Mouse (Mus musculus) frontal cortex, postnatal 10 days (tissue): ENCODE measurements at regions not wholly inside any gene's neighbourhood (a gene's known extent, or its start where the extent isn't known, plus 50 kb on each side); places are given as distances from the start of the nearest gene placed in this dataset.

Source experiments
- DNase-seq, 2 experiments: peaks; one replicate each; pipeline ENCODE4 v3.0.0; 2022; ENCODE audit warnings: low spot score in 2 of 2, mixed read lengths in 1 of 2

DNA sequence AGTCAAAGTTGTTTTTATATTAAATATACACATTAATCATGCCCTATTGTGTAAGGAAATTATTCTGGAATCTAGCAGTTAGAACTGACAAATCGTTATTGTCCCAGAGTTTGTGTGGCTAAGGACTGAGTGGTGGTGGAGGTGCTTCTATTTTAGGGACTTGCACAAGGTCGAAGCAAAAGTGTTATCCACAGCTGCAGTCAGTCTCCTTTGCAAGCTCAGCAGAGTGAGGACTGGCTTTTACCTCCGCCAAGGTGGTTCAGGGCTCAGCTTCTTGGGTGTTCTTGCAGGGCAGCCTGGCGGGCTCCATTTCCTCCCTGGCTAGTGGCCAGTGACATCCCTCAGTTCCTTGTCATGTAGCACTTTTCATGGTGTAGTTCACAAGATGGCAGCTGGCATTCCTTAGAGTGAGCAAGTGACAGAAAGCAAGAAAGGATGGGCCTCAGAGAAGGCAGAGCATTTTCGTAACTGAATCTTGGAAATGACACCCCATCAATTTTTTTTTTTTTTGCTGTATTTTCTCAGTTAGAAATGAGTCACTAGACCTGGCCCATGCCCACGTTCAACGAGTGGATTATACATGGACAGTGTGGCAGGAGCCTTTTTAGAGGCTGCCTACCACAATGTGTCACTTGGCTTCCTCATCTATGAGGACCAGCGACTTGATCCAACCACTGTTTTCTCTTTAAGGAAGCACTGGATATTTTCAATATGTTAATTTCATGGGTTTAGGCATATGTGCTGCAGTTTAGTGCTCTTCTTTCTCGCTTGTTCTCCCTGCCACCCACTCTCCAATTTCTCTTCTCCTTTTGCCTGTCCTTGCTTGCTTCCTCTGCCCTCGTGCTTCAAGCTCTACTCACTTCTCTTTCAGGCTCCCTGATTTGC lies 129.1 kb upstream of the Zeb2 start:
- DNase-seq: peak; percentile 21 to 29

DNA sequence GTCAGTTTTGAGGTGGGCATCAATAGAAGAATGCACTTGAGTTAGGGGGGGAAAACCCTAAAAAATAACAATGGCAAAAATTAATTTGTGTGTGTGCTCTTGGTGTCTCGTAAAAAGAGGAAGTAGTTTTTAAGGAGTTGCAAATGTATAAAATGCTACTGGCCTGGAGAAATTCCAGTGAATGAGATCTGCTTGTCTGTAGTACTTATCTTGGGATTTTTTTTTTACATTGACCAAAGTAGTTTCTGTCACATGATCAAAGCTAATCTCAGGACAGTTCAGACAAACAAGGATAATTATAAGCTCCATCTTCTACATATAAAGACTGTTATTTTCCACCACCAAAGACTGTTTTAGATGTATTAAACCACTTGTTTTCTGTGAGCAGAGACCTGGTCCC lies 128.3 kb upstream of the Zeb2 start:
- DNase-seq: no peak

DNA sequence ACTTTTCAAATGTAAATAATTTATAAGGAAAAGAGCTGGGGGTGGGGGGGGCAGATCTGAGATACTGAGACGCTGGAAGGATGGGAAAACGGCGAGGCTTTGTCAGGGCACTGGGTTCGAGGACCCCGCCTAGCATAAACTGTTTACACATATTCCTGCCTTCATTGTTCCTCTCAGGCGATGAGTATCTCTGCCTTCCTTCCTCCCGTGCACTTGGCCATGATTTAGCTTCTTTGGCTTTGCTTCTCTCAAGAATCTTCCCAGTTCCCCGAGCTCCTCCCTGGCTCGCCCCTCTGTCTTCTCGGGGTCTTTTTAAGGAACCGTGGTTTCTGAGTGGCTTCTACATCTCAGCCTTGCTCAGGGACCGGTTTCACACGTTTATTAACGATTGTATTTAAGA lies 127.3 kb upstream of the Zeb2 start:
- DNase-seq: no peak

DNA sequence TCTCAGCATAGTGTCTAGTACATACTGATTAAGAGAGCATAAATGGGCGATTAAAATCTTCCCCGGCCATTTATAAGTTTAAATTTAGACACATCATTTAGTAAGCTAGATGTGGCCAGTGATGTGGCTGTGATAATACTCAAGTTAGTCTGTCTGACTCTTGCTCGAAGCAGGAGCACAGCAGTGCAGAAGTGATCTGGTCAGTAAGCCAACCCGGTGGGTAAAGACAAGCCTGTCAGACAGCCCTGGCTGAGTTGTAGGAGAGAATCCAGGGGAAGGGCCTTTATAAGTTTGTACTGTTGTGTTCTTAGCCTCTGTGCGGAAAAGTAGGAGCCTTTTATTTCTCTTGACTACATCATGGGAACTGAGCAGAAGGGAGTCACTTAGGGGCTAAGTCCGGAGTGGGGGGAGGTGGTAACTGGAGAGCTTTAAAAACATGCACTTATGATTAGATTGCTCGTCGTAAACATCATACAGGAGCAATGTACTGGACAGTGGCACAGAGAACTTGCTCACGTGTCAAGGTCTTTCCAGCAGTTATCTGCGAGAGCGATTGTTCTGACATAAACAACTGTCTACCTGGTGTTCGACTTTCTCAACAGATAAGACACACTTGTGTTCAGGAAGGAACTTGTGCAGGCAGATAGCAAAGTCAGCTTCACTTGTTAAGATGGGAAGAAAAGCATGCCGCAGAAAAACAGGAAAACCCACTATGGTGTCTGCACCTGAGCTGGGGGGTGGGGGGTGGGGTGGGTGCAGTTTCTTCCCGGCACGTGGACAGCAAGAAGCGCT lies 122.5 kb upstream of the Zeb2 start:
- DNase-seq: no peak

DNA sequence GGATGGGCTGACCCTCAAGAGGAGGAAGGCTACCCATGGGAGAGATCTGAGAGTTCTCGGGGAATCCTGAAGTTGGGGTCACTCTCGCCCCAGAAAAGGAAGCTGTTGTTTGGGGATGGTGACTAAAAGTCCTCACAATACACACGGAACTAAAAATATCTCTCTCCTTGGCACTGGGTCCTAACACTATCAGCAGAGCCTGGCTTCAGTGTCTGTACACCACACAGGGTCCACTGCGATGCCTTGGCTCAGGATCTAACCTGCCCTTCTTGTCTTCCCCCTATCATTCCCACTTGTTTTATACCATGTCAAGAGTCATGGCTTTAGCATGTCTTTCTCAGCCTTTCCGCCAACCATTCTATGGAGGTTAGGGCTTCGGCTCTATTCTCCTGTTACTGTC lies 121.8 kb upstream of the Zeb2 start:
- DNase-seq: no peak

DNA sequence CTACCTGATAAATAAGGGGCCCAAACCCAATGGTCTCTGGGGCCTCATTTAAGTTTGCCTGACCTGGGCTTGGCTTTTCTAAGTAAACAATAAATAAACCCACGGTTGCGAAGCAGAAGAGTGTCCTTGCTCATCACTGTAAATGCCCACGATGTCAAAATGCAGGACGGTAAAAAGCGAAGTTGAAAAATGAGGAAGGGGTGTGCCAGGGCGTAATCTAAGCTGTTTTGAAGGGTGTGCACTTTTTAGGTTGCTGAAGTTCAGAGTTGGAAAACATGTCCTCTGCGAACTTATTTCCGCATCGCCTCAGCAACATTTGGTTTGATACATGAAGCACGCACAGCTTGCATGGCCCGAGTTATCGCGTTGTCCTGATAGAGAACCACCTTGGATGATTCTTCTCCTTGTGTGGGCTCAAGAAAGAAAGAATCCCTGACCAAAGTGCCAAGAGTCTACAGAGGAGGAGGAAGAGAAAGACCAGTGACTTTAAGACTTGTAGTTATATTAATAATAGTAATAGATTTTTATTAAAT lies 119.0 kb upstream of the Zeb2 start:
- DNase-seq: no peak

DNA sequence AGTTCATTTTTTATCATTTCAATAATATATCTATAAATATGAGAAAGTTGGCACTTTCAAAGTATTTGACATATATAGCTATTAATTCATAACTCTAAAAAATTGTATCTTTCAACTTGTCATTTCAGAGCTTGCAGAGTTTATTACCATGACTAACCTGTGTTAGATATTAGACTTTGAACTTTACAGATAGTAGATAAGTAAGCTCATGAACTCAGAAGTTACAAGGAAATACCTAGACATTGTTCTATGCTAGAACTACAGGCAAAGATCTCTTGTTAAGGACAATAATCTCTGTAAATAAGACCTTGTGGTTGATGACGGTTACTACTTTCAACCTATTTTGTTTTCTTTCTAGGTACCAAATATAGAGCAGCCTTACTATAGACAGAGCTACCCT lies 117.0 kb upstream of the Zeb2 start:
- DNase-seq: no peak

DNA sequence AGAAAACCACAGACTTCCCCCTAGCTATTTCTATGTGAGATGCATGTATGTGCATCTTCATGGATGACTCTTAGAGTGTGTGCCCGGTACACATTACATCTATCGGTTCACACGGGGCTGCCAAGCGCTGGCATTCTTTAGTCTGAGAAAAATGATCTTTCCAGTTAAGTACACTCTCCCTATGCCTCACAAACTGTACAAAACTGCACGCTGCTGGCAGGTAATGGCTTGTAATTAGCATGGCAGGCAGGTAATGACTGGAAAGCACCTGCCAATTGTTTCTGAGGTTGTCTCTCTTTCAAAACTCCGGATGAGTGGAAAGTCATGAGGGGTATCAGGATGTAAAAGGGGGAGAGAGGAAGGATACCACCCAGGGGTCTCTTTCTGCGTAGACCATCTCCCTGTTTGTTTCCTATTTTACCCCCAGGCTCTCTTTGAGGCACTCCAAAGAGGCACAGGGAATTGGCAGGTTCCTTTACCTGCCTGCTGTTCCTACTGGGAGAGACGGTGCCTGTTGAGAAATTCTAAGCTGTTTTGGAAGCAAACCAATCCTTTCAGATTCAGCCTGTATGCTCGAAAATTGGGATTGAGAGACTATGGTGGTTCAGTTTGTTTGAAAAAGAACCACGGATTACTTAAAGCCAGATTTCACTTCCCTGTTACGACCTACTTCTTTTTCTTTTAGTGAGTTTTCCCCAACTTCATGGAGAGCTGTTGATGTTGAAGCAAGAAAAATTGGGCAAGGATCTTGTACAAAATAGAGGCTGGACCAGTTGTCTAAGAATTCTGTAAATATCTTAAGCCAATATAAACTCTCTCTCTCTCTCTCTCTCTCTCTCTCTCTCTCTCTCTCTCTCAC lies 113.4 kb upstream of the Zeb2 start:
- no peak for DNase-seq

DNA sequence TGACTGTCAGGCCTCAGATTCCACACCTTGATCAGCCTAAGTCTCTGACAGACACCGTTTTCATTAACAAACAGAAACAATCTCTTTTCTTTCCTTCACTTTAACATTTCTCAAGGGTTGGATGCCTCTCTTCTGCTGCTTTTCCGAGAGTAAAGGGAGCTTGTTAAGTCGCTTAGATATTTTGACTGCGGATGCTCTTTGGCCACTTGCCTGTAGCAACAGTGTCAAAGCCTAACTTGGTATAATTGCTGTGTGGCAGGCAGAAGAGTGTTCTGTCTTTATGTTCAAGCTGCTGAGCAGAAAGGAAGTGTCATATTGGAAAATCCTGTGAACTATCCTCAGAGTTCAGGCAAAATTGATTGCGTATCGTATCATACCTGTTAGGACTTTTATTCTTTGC lies 112.3 kb upstream of the Zeb2 start:
- DNase-seq: no peak

DNA sequence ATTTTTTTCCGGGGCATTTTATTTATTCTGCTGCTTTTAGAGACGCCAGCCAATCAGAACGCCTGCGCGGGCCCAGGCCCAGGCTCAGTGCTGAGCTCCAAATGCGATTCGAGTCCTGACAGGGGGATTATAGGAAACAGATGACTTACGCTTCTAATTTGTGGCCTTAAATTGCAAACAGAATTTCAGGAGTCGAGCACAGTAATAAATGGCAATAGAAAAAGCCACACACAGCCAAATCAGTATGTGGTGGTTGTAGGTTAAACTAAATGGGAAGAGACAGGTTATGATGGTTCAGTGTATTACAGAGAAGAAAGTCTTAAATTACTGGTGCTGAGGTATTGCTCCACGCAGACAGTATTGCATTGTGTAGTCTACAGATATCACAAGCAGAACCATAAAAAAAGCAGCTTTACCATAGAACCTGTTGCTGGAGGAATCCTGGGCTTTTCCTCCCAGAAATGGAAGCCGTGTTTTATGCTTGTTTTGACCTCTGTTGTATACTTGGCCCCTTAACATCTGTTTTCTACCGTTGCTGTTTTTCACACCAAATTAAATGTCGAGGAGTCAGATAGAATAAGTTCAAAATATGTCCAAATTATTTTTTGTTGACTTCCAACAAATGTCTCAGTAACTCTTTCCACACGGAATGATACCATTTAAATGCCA lies 110.2 kb upstream of the Zeb2 start:
- no peak for DNase-seq

DNA sequence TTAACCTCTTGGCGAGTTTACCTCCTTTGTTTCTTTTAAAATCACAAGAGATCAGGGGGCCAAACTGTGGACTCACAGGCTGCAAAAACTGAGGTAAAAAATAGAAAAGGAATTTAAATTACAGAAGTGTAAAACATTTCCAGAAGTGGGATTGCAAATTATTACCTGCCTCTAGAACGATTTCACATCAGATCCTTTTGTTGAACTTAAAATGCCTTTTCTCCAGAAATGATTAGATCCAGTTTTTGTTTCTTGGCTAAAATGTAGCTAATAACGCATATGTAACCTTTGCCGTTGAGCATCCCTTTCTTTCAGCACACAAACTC lies 108.8 kb upstream of the Zeb2 start:
- DNase-seq: no peak

DNA sequence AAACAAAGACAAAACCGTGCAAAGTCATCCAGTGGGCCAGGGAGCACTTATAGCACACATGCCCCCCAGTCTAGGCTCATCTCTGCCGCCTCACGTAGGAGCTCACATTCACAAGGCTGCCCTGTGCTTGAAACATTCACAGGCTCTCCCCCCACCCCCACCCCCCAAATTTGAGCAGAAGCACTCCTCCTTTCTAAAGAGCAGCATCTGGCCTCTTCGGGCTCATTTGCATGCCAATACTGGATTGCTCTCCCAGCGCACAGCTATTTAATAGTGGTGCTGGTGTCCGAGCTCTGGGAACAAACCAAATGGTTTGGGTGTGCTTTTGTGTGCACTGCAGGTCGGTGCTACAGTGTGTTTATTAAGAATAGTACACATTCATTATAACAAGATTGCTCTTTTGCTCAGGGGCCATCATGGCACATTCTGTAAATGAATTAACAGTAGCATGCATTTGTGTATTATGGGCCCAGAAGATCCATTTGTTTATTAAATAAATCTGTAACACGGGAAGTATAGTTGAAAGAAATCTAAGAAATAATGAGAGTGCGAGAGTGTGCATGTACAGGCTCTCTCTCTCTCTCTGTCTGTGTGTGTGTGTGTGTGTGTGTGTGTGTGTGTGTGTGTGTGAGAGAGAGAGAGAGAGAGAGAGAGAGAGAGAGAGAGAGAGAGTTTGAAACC lies 108.3 kb upstream of the Zeb2 start:
- DNase-seq: no peak

DNA sequence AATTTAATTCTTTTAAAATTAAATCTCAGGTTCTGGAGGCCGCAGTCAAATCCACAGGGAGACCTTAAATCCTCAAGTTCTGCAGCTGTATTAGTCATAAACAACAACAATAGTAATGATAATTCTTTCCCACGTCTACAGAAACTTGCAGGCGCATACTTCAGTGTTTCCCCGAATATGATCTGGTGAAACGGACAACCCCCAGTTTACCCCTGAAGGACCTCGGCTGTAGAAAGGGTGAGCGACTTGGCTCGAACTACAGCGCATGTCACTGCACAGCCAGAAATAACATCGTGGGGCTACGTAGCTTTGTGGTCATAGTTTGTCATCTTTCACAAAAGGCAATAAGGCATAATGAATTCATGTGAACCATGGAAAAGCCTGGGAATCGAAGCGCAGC lies 105.0 kb upstream of the Zeb2 start:
- DNase-seq: no peak

DNA sequence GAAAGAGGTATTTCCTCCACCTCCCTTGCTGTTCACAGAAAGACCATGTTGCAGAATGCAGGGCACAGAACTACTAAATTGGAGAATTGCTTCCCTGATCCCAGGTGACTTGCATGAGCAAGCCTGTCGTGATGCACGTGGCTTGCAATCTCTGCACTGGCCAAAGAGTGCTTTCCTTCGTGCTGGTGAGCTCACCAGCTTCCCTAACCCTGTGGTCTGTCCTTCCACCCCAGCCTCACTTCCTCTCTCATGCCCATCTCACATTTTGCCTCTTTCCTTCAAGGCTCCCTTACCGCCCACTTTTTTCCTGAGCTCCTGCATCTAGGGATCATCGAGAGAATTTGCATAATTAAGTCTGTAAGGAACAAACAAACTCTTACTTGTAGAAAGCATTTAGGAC lies 102.7 kb upstream of the Zeb2 start:
- DNase-seq: no peak

DNA sequence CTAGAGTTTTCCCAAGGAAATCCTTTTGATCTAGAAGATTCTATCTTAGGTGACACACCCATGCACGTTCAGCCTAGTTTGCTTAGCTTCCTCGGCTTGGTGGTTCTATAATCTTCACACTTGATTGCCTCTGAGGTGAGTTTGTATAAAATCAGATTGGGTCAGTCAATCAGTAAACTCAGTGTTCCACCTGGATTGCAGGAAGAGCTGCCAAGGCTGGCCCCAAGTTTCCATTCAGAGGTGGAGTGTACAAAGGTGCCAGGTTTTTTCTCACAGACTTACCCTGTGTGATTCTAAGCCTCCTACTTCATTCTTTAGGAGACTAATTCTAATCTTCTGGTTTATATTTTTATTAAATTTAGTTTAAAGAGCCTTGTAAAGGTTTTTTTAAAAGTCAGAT lies 95.6 kb upstream of the Zeb2 start:
- DNase-seq: no peak

DNA sequence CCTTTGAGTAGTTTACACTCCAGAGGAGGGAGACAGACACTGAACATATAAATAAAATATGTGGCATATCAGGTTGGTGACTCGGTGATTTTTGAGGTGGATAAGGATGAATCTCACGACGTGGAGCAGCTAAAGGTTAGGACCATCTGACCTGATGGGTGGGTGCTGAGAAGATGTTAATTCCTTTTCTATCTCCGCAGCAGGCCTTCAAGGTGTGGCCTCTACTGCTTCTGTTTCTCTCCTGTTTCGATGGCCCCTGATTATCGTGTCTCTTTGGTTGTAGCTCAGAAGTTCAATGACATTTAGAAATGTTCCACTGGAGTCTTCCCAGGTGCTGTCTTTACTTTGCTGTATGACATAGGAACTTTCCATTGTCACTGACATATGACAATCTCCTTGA lies 91.3 kb upstream of the Zeb2 start:
- DNase-seq: no peak

DNA sequence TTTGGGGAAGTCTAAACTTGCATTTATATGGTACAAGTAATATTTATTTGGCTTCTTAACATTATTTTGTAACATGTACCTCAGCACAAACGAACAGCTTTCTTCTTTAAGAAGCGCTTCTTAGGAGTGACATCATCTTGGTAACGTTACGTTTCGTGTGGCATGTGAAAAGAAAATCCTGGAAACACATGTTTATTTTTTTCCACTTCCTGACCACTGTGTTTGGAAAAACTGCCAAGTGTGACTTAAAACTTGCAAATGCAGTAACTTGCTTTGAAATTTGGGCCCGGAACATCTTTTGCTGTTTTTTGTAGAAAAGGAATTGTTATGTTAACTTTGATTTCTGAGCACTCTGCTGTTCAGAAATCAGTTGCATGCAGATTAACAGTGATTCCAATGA lies 88.6 kb upstream of the Zeb2 start:
- DNase-seq: no peak

DNA sequence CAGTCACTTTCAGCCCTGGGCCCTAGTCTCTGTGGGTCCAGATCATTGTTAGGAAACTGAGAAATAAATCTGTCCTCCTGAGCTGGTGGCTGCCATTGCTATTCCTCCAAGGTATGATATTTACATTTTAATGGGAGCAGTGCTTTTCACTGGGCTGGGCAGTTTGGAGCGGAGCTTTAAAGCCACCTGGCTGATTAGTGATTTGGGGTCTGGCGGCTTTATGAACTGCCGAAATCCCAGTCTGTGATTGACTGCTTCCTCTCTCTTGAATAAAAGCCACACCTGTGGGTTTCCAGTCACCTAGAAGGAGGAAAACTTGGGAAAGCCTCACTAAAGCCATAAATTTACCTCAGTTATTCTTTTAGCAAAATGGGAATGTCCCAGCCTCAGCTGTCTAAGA lies 88.0 kb upstream of the Zeb2 start:
- DNase-seq: no peak

DNA sequence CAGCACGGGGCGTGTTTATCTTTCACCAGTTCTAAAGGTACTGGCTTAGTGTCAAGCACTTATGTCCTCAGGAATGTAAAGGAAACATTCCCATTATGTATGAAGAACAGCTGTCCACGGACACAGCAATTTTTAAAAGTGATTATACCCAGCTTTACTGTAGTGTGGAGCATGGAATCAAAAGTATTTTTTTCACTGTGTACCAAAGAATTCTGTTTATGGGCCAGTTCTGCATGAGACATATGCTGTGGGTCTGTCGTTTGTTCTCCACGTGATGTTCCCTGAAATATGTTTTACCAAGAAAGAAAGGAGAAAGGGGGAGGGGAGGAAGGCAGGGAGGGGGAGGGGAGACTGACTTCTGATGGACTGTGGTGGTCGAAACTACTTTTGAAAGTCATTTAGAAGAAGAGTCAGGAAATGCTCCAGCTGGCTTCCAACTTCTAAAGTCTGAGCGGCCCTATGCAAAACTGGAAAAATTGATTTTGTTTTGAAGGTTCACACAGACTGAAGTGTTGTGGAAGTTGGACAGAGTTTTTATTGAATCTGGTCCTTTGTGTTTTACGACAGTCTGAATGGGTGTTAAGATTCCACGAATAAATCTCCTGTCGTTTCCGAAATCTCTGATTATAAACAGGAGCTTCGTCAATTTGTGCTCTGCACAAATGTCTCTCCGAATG lies 80.9 kb upstream of the Zeb2 start:
- DNase-seq: no peak

DNA sequence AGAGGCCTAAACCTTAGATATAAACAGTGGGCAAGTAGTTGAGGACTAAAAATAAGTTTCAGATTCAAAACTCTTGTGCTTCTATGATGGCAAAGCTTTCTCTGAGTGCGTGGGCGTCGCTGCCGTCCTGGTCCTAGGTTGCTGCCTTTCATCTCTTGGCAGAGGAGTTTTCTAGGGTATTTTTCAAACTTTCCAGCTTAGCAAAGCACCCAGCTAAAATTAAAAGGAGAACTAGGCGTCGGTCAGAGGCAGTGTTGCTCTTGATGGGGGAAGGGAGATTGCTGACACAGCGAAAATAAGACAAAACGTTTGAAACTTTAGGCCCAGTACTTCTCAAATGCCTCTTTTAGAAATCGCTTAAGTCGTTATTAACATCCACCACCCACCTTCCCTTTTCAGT lies 80.1 kb upstream of the Zeb2 start:
- peak in 1 of 2 experiments; percentile 19 for DNase-seq
